13 mouse cellular contexts compared by ENCODE assay signal in the genomic region with DNA sequence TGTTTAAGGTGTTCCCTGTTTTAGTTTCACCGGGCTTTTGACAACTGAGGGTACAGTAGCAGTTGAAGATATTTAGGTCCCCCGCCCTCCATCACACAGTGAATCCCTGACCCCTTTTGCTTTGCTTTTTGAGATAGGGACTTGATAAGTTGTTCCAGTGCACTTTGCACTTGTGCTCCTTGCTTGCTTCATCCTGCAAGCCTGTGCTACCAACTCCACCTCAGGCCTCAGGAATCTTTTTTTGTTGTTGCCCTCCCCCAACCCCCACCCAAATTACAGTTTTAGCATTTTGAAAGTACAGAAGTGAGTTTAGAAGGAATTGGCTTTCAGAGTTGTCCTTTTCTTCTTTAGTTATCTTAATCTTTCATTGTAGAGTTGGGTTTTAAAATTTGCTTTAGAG. TPM values are rescaled to one million over a fixed set of nuclear protein-coding genes. Genes with fewer than 3 reads are reported as not detected.
DNase-seq lines count a peak whose midpoint lies in the region; ATAC-seq and TF ChIP-seq lines count a peak whose summit lies in the region.
"Had no signal": no experiment of that assay in that cellular context is flagged by ENCODE, and none has a peak within 500 bp of the region (broad histone marks: within the 10 kb centered on the region; RNA-seq: fewer than 3 reads in every experiment).

No protein-coding gene starts in this region.

- H3K4me1 ChIP-seq in erythroblast, embryonic 14.5 days (ENCODE audit: control insufficient read depth), result peaks cover 37% of the 10 kb centered on the region
- H3K4me1 ChIP-seq in kidney, postnatal 0 days (replicated peaks; ENCODE audit: insufficient read depth, low read length), result peaks cover 5% of the 10 kb centered on the region; the same call in 1 of the 2 replicates
- peaks cover 3% of the 10 kb centered on the region; the same call in 1 of the 2 replicates for H3K4me1 ChIP-seq in intestine, embryonic 15.5 days (replicated peaks)
- peaks cover 8% of the 10 kb centered on the region for H3K4me1 ChIP-seq in liver, postnatal 0 days (ENCODE audit: insufficient read depth)

- no peak for ATAC-seq in erythroblast, adult 5-6 weeks (replicated peaks; ENCODE audit: low FRiP score, poor library complexity, severe bottlenecking)
- ATAC-seq in kidney, postnatal 0 days (replicated peaks; ENCODE audit: low FRiP score, low read depth), result no peak
- no peak for ATAC-seq in intestine, embryonic 15.5 days
- ATAC-seq in liver, postnatal 0 days, result no peak
- ATAC-seq: midbrain, embryonic 13.5 days had no signal

- no peak for TF ChIP-seq EP300 in liver, postnatal 0 days (IDR thresholded peaks at IDR 0.05; ENCODE audit: low read depth)

- DNase-seq in kidney, postnatal 0 days (ENCODE audit: low spot score), result no peak
- DNase-seq in kidney, adult 18-20 months, result no peak
- no peak for DNase-seq in liver, postnatal 0 days
- DNase-seq in layer of hippocampus, adult 11-12 months (ENCODE audit: low spot score), result no peak
- DNase-seq in right cerebral cortex, postnatal 25 days, result no peak
- DNase-seq: cerebellum, adult 2 months; kidney, adult 9 months had no signal

- H3K27ac ChIP-seq in kidney, postnatal 0 days, result no peak overlapping the region
- no peak overlapping the region for H3K27ac ChIP-seq in intestine, embryonic 15.5 days
- no peak overlapping the region for H3K27ac ChIP-seq in liver, postnatal 0 days (ENCODE audit: low read depth)
- H3K27ac ChIP-seq: hindbrain, embryonic 13.5 days; midbrain, embryonic 13.5 days had no signal

- TF ChIP-seq CTCF in kidney, postnatal 0 days (IDR thresholded peaks at IDR 0.05; ENCODE audit: low read depth), result no peak
- no peak for TF ChIP-seq CTCF in liver, postnatal 0 days (IDR thresholded peaks at IDR 0.05; ENCODE audit: low read depth)

- no peaks in the 10 kb centered on the region for H3K27me3 ChIP-seq in erythroblast, embryonic 14.5 days (ENCODE audit: control insufficient read depth)
- no peaks in the 10 kb centered on the region for H3K27me3 ChIP-seq in kidney, postnatal 0 days (ENCODE audit: insufficient read depth, low read length)
- no peaks in the 10 kb centered on the region for H3K27me3 ChIP-seq in intestine, embryonic 15.5 days (replicated peaks)
- H3K27me3 ChIP-seq in liver, postnatal 0 days (ENCODE audit: insufficient read depth, low read length), result no peaks in the 10 kb centered on the region
- H3K27me3 ChIP-seq: hindbrain, embryonic 13.5 days; midbrain, embryonic 13.5 days had no signal

- no peaks in the 10 kb centered on the region for H3K9me3 ChIP-seq in erythroblast, embryonic 14.5 days (ENCODE audit: control insufficient read depth, low read length)
- no peaks in the 10 kb centered on the region for H3K9me3 ChIP-seq in kidney, postnatal 0 days (replicated peaks; ENCODE audit: low read length)
- no peaks in the 10 kb centered on the region for H3K9me3 ChIP-seq in intestine, embryonic 15.5 days
- no peaks in the 10 kb centered on the region for H3K9me3 ChIP-seq in liver, postnatal 0 days (ENCODE audit: low read length)
- H3K9me3 ChIP-seq: hindbrain, embryonic 13.5 days; midbrain, embryonic 13.5 days had no signal

- 0 out of 2 replicates have a peak overlapping the region, but pooled peaks have one; percentile 11 for H3K4me2 ChIP-seq in kidney, postnatal 0 days (ENCODE audit: low read length)
- peak overlapping the region; percentile 19; the same call in 1 of the 2 replicates for H3K4me2 ChIP-seq in intestine, embryonic 15.5 days (replicated peaks)
- peak overlapping the region; percentile 44; the same call in 1 of the 2 replicates for H3K4me2 ChIP-seq in liver, postnatal 0 days (ENCODE audit: low read depth, low read length)
- H3K4me2 ChIP-seq: hindbrain, embryonic 13.5 days; midbrain, embryonic 13.5 days had no signal

- WGBS in kidney, postnatal 0 days, result 81% methylated on average over 2 of the region's 2 CpGs
- 71% methylated on average over 2 of the region's 2 CpGs for whole genome bisulfite sequencing in intestine, embryonic 15.5 days
- 43% methylated on average over 2 of the region's 2 CpGs for WGBS in liver, postnatal 0 days (ENCODE audit: insufficient replicate concordance)

- peaks cover 80% of the 10 kb centered on the region for H3K36me3 ChIP-seq in erythroblast, embryonic 14.5 days (ENCODE audit: control insufficient read depth)
- H3K36me3 ChIP-seq in kidney, postnatal 0 days (ENCODE audit: insufficient read depth, low read length), result no peaks in the 10 kb centered on the region
- no peaks in the 10 kb centered on the region; the same call in 1 of the 2 replicates for H3K36me3 ChIP-seq in intestine, embryonic 15.5 days
- peaks cover 3% of the 10 kb centered on the region; the same call in 1 of the 2 replicates for H3K36me3 ChIP-seq in liver, postnatal 0 days (replicated peaks; ENCODE audit: insufficient read depth, low read length)
- H3K36me3 ChIP-seq: hindbrain, embryonic 13.5 days had no signal

- H3K4me3 ChIP-seq in erythroblast, embryonic 14.5 days (replicated peaks), result peak overlapping the region; percentile 10
- no peak overlapping the region for H3K4me3 ChIP-seq in kidney, postnatal 0 days (replicated peaks; ENCODE audit: low read depth, low read length)
- no peak overlapping the region for H3K4me3 ChIP-seq in intestine, embryonic 15.5 days (replicated peaks)
- H3K4me3 ChIP-seq in liver, postnatal 0 days (ENCODE audit: low read depth, low read length), result no peak overlapping the region; the same call in 1 of the 2 replicates
- H3K4me3 ChIP-seq: hindbrain, embryonic 13.5 days; midbrain, embryonic 13.5 days had no signal

- no peak overlapping the region for H3K9ac ChIP-seq in kidney, postnatal 0 days (ENCODE audit: low read depth, low read length)
- no peak overlapping the region for H3K9ac ChIP-seq in intestine, embryonic 15.5 days
- no peak overlapping the region for H3K9ac ChIP-seq in liver, postnatal 0 days (replicated peaks)
- H3K9ac ChIP-seq: hindbrain, embryonic 13.5 days; midbrain, embryonic 13.5 days had no signal

RNA-seq across cellular contexts. Expression of a gene that starts 3.9 kb away (rescaled TPM):
- polyA plus RNA-seq in erythroblast, embryonic 14.5 days (2012), result 0.23 and 0.28 TPM in 2 replicates
- not detected in 2 replicates for total RNA-seq in erythroblast, adult 5-6 weeks (2015; ENCODE audit: low replicate concordance)
- not detected in 2 replicates for total RNA-seq in erythroblast, adult 5-6 weeks (2017; ENCODE audit: low replicate concordance)
- 1.3 and 3.2 TPM in 2 replicates for polyA plus RNA-seq in kidney, postnatal 0 days (2015; fragmentation: Nextera tagmentation; extraction: Ambion mirVana)
- 1.7 and 2.0 TPM in 2 replicates for polyA plus RNA-seq in intestine, embryonic 15.5 days (2015; fragmentation: Nextera tagmentation; extraction: Ambion mirVana)
- 1.00 and 1.3 TPM in 2 replicates for polyA plus RNA-seq in liver, postnatal 0 days (2015; fragmentation: Nextera tagmentation; extraction: Ambion mirVana)
- total RNA-seq: granulocyte monocyte progenitor cell, adult 5-6 weeks had no signal

RNA-seq across cellular contexts. Expression of a gene that starts 4.2 kb away (rescaled TPM):
- 24.7 and 27.9 TPM in 2 replicates for polyA plus RNA-seq in erythroblast, embryonic 14.5 days (2012)
- 21.1 and 28.2 TPM in 2 replicates for total RNA-seq in erythroblast, adult 5-6 weeks (2015; ENCODE audit: low replicate concordance)
- total RNA-seq in erythroblast, adult 5-6 weeks (2017; ENCODE audit: low replicate concordance), result 36.5 and 49.0 TPM in 2 replicates
- polyA plus RNA-seq in kidney, postnatal 0 days (2015; fragmentation: Nextera tagmentation; extraction: Ambion mirVana), result 56.2 and 70.7 TPM in 2 replicates
- polyA plus RNA-seq in intestine, embryonic 15.5 days (2015; fragmentation: Nextera tagmentation; extraction: Ambion mirVana), result 49.5 and 54.9 TPM in 2 replicates
- 33.8 and 44.6 TPM in 2 replicates for polyA plus RNA-seq in liver, postnatal 0 days (2015; fragmentation: Nextera tagmentation; extraction: Ambion mirVana)

RNA-seq across cellular contexts. Expression of a gene that starts 19.2 kb away (rescaled TPM):
- 0.12 and 0.79 TPM in 2 replicates for polyA plus RNA-seq in erythroblast, embryonic 14.5 days (2012)
- 55.8 and 64.0 TPM in 2 replicates for total RNA-seq in erythroblast, adult 5-6 weeks (2015; ENCODE audit: low replicate concordance)
- total RNA-seq in erythroblast, adult 5-6 weeks (2017; ENCODE audit: low replicate concordance), result 73.7 and 120 TPM in 2 replicates
- 66.8 and 69.9 TPM in 2 replicates for polyA plus RNA-seq in kidney, postnatal 0 days (2015; fragmentation: Nextera tagmentation; extraction: Ambion mirVana)
- polyA plus RNA-seq in intestine, embryonic 15.5 days (2015; fragmentation: Nextera tagmentation; extraction: Ambion mirVana), result 71.6 and 71.8 TPM in 2 replicates
- 28.3 and 29.7 TPM in 2 replicates for polyA plus RNA-seq in liver, postnatal 0 days (2015; fragmentation: Nextera tagmentation; extraction: Ambion mirVana)

Comparison
In these comparisons a context has a peak if more than half of its experiments do, and no peak if none do; other contexts are left out.
1. RNA of a gene that starts 19.2 kb away (polyA plus RNA-seq): 71.6 to 71.8 TPM in intestine, embryonic 15.5 days, 66.8 to 69.9 TPM in kidney, postnatal 0 days and 28.3 to 29.7 TPM in liver, postnatal 0 days; 0.12 to 0.79 TPM in erythroblast, embryonic 14.5 days; every median in the first group is over 10 times any median in the second.
2. Peak in every context shown above with its lines, with median percentiles within 50 percentile points of each other: H3K4me2 ChIP-seq.